Mouse (Mus musculus): Measurements from ENCODE around the gene Strip1.

Strip1 gene

DNA sequence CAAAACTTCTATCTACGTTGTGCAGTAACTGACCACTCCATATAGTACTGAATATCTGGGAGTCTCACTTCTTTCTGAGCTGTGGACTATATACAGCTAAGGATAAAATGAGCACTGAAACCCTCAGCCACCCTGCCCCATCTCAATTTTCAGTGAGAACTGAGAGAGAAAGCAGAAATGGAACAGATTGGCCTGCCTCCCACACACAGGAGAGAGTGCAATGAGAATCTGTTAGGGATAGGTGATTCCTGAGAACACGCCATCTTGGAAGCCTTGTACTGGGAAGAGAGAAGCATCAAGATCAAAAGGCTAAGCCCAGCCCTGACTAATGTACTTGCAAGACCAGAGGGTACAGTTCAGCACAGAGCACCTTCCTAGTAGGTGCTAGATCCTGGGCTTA is 2.9 kb downstream of the Strip1 start:
- DNase-seq (ENCODE audit: low spot score in 2 of 2), result no peak

DNA sequence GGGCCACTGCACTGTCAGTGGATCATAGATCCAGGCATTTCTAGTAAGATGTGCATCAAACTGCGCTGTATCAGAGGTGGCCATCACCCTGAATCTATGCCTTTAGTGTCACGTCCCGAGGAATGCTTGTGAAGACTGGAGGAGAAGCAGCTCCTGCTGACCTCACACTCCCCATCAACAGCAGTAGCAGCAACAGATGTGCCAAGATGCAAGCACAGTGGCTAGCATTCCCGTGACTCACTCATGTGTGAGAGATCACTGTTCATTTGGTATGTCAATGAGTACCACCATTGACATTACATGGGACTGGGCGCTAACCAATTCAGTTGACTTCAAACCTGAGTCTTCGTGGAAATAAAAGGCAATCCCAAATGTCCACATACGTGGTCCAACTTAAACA is 3.9 kb downstream of the Strip1 start:
- no peak for DNase-seq (ENCODE audit: low spot score in 2 of 2)

DNA sequence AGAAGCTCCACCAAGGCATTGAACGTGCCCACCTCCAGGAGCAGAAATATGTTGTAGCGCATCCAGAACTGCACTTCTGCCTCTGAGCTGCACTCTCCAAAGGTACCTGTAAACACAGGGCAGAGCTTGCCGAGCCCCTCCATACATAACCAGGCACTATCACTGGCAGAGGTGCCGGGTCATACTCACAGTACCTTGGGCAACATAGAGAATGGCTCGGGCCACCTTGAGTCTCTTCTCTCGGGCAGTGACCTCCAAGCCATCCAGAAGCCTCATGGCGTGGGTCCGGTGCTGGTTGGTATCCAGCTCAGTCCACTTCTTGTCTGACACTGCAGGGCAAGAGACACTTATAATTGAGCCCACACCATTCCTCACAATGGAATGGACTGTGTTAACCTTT is 4.7 kb downstream of the Strip1 start:
- no peak for DNase-seq (ENCODE audit: low spot score in 2 of 2)

DNA sequence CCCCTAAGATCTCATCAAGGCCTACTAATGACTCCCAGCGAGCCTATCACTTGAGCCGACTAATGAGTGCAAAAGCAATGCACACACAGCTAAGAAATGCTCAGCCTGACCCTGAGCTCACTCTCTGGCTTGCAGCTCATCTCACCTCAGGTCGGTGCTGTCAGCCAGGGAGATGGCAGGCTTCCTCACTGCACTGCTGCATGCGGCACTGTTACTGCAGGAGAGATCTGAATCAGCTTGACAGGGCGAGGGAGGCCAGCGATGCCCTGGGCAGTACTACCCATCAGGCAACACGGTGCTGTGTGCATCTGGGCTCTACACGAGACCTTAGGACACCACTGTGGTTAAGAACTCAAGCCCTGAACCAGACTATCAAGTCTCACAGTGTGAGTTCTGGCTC is 6.0 kb downstream of the Strip1 start:
- DNase-seq (ENCODE audit: low spot score in 2 of 2), result no peak

DNA sequence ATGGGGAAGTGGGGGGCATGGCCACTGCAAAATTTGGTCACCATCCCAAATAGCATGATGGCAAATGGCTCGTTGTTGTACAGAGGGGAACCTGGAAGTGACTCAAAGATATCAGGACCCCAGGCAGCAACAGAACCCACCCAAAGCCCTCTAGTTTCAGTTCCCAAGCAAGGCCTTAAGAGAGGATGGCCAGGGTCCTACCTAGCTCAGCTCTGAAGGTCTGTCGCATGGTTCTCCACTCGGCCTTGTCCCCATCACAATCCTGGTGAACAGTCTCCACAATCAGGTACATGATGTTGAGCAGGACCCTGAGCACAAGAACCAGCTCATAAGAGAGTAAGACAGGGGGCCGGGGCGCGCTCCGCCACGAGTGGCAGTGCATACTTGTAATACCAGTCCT is 7.1 kb downstream of the Strip1 start:
- no peak for DNase-seq (ENCODE audit: low spot score in 2 of 2)

DNA sequence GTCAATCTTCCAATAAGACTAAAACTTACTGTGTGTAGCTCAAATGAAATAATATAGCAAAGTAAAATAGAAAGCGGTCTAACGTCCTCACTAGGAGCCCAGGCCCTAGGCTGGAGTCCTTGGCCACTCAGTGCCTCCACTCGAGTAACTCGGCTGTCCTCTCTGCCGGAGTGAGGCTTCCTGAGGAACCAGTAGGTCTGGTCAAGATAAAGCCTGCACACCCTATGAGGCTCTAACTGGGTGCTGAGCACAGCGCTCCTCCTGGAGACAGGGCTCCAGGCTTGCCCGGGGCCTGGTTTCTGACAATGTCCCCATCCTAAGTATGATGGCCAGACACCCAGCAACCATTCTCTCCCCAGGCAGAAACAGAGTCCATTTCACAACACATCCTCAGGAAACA is 9.0 kb downstream of the Strip1 start:
- DNase-seq (ENCODE audit: low spot score in 2 of 2), result no peak

DNA sequence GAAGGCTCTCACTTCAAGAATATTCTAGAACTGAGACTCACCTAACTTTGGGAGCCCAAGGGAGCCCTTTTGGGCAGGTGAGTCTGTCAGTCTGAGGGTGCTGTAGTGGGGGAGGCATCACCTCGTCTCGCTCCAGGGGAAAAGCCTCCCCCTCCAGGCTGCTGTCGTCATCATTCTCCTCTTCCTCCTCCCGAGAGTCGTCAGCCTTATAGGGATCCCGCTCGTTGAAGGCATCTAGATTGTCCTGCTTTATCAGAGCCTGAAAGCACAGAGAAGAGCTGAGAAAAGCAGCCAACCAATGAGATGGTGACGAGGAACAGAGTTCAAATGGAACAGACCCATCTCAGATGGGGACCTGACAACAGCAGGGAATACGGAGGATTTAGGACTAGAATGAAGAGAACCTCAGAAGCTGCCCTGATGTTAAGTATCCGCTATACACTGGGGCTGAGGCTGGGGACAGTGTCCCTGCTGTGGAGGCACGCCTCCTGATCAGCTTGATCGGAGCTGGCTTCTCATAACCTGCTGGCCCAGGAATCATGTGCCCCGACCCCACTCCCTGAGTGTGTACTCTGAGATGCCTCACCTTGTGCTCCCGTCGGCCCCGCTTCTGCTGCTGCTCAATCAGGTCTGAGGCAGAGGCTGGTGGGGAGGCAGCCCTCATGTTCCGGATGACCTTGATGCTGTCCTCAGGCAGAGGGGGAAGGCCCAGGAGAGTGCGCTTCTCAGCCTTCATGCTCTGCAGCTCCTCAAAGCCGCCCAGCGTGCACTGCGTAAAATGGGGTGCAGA is 10.0 kb downstream of the Strip1 start:
- DNase-seq (ENCODE audit: low spot score in 2 of 2), result no peak

DNA sequence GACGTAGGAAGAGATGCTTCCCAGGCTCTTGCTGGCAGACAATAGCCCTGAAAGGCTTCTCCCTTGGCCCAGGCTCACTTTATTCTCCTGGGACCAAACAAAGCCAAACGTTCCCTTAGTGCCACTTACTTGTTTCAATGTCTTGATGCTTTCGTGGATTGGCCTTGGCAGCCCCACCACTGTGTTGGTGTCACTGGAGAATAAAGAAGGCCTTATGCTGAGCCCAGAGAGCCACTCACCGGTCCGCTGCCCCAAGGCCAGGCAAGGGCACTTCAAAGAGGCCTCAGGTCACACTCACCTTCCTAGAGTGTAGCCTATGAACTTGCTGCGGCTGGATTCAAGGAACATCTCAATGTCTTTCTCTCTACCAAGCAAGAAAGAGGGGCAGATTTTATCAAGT is 11.6 kb downstream of the Strip1 start:
- DNase-seq (ENCODE audit: low spot score in 2 of 2), result no peak

DNA sequence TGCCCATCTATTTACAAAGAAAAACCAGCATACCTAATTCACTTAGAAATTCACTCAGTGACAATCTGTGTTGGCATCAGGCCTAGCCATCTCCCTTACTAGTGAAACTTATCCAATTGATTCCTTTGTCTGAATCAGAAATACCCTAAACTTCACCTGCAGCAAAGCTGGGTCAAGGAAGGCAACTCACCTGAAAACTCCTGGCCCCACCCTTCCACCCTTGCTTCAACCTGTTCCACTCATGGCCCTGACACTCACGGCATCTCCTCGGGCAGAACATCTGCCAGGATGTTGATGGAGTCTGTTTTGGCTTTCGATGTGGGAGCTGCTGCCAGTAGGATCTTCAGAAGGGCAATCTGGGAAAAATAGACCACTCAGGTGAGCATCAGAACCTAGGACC is 13.7 kb downstream of the Strip1 start:
- DNase-seq (ENCODE audit: low spot score in 2 of 2), result no peak

DNA sequence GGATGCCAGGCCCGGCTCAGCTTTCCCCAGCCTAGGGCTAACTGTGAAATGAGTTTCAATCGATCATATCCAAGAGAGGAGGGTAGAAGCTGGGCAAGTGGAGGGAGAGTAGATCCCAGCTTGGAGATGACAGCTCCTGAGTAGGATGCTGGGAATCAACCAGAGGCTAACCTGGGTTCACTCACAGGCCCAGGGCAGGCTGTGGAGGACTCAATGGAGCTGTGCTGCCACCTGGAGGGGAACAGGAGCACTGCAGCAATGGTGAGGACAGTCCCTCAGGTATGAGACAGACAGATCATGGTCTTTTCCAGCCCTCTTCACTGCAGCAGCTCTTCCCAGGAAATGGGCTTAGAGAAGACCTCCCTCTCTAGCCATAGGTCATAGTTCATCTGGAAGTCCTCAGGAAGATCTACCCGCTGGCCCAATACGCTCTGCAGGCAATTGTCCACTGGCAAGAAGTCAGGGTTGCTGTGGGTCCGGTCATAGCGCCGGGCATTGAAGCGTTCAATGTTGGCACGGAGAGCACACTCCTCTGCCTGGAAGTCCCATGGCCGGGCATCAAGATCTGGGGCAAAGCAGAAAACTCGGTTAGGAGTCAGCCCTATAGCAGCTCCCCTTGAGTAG is 18.5 kb downstream of the Strip1 start:
- peak; percentile 32 to 55 for DNase-seq (ENCODE audit: low spot score in 2 of 2)

DNA sequence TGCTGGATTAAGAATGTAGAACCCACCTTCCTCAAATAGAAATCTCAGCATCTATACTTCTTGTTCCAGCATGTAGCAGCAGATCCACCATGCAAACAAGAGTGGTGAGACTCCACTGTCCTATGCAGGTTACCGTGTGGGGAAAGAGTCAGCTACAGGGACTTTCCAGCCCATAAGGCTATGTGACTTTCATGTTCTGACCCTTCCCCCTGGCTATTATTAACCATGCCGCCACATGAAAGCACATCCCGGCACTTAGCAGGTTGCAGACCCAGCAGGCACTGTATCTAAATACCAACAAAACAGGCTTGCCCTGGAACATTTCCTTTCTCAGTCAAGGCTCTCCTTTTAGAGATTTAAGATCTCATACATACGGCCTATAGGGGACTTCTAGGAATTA is 20.1 kb downstream of the Strip1 start:
- DNase-seq (ENCODE audit: low spot score in 2 of 2), result no peak

DNA sequence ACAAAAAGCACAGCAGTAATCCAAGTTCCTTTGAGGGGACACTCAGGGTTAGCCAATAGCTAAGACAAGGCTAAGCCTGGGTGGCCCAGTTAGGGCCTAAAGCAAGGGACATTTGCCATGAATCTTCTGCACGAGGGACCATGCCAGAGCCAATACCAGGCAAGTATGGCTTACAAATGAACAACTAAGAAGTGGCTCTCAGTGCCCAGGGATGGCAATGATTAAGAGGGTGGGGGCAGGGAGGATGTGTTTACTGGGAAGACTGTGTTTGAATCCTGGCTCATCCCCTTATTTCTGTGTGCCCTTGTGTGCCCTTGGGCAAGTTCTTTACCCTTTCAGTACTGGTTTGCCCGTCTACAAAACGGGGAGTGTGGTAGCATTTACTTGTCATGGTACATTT is 22.1 kb downstream of the Strip1 start:
- DNase-seq (ENCODE audit: low spot score in 2 of 2), result no peak

DNA sequence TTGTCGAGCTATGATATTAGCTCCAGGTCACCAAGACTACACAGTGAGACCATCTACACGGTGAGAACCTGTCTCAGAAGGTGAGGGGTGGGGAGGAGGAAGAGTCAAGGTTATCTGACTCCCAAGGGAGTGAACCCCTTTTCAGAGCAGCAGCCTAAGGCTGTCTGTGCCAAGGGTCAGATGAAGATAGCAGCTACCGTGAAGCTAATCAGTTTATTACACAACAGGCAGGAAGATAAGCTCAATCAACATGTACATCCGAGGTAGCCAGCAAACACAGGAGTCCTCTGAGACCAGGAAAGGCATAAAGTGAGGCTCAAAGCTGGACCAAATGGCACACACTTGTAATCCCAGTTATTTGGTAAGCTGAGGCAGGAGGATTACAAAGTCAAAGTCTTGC is 22.7 kb downstream of the Strip1 start:
- DNase-seq (ENCODE audit: low spot score in 2 of 2), result no peak

DNA sequence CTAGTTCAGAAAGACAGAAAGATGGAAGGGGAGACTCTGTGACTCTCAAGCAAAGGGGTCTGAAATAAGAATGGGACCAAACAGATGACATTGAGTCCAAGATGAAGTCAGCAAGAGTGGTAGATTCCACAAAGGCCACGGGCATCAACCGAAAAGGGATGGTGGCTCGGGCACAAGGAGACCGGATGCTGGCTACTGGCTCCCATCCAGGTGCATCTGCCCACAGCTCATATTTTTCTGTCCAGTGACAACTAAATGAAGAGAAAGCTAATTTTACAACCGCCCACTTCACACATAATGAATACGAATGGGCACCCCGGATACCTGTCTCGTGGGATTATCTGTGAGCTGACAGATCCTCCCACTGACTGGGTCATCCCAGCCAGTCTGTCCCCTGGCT is 24.3 kb downstream of the Strip1 start:
- no peak for DNase-seq (ENCODE audit: low spot score in 2 of 2)

DNA sequence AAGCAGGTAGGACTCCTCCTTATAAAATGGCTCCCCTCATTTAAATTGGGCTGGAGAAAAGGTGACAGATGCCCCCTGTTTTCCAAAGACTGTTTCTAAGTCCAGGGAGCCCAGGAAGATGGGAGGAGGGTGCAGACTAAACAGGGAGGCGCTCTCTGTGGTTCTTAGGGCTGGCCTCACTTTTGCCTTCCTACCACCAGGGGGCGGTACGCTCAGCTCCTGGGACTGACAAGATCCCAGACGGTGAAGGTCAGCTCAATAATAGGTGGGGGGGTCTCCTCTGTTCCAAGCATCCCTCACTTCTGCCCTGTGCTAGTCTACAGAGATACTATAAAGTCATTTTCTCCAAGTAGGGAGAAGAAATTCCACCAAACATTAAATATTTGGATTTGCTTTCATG is 26.2 kb downstream of the Strip1 start:
- peak; percentile 23 to 51 for DNase-seq (ENCODE audit: low spot score in 2 of 2)

DNA sequence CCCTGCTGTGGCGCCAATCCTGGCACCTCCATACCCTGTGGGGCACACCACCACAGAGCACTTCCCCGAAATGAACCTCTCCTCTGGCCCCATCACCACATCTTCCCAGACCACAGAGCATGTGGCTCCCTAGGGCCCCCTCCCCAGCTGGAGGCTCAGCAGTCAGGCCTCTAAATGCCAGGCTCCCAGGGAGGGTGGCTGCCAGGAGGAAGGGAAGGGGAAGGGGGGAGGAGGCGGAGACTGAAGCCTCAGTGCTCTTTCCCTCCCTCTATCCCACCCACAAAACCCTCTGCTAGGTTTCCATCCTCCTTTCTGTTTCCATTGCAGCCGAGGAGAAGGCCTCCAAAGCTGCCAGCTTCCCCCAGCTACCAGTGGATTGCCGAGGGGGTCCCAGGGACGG is 31.4 kb downstream of the Strip1 start:
- DNase-seq (ENCODE audit: low spot score in 2 of 2), result no peak

DNA sequence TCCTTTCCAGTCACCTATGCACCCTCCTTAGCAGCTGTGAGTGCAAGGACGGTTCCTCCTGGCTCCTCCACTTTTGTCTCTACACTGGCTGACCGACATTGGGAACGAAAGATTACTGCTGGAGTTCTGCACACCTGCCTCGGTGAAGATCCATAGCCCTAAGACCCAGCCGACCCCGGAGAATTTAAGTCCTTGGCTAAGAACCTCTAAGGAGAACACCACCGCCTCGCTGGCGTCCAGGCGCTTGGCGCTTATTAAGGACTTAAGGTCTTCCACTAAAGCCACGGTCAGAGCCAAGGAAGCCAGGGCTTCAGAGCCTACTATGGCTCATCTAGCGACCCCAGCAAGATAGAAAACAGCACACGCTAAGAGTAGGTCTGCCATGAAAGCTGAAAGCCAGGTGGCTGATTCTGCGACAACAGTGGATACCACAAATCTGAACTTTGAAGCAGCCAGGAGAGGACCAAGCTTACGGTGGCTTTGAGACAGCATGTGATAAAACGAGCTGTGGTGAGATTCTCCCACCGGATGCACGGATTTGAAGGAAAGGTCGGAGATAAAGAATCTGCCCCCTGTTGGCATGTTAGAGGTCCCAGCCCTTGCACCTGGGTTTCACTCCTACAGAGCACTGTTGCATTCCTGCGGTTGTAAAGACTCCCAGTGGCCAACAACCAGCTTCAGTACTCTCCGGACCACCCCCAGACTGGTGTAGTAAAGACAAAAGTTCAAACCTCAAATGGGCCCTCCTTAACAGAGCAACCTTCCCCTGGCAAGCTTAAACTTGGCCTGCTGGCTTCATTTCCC is 33.7 kb downstream of the Strip1 start:
- DNase-seq (ENCODE audit: low spot score in 2 of 2), result no peak

DNA sequence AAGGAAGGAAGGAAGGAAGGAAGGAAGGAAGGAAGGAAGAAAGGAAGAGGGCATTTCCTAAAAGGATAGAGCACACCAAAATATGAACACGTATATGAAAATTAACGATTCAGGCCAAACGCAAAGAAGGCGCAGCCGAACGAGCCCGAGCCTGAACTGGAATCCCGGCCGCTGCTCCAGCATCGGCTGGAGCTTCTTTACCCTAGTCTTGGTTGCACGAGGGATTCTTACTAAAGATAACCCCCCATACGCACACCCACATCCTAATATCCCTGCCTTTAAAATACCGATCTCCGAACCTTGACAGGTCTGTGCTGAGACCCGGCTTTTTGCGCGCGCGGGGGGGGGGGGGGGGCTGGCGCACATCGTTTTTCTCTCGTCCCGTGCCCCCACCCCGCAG is 34.4 kb downstream of the Strip1 start:
- no peak for DNase-seq (ENCODE audit: low spot score in 2 of 2)

DNA sequence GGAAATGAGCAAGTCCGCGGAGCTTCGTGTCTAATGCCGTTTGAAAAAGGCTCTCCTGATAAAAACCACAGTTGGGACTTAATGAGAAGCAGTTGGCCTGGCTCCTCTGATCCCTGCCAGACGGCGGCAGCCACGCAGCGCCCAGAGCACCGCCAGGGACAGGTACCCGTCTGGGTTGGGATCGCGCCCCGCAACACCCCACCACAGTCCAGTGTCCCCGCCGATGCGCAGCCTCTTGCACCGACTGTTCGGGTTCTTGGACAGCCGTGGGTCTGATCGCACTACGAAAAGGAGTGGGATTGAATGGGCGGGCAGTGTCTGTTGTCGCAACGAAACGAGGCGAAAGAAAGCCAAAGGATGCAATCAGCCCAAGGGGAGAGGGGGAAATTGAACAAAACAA is 34.9 kb downstream of the Strip1 start:
- no peak for DNase-seq (ENCODE audit: low spot score in 2 of 2)

DNA sequence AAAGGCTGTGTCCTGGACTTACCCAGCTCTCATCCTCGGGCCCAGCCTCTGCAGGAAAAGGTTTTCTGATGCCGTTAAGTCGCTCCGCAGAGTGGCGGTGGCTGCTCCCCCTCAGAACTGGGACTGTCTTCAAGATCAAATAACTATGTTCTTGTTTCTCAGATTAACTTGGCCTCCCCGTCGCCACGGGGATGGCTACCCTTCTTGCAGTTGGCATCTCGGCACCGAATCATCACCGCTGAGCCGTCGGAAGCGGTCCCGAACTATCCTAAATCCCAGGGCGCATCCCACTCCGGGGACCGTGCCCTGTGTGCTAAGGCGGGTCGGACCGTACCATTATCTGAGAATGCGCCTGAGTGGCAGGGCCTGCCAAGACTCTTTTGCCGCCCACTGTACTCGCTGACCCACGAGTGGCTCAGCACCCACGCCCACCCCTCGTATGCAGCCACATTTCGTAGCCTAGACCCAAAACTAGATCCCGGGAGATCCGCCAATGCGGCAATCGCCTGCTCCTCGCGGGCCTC is 35.5 kb downstream of the Strip1 start:
- no peak for DNase-seq (ENCODE audit: low spot score in 2 of 2)

DNA sequence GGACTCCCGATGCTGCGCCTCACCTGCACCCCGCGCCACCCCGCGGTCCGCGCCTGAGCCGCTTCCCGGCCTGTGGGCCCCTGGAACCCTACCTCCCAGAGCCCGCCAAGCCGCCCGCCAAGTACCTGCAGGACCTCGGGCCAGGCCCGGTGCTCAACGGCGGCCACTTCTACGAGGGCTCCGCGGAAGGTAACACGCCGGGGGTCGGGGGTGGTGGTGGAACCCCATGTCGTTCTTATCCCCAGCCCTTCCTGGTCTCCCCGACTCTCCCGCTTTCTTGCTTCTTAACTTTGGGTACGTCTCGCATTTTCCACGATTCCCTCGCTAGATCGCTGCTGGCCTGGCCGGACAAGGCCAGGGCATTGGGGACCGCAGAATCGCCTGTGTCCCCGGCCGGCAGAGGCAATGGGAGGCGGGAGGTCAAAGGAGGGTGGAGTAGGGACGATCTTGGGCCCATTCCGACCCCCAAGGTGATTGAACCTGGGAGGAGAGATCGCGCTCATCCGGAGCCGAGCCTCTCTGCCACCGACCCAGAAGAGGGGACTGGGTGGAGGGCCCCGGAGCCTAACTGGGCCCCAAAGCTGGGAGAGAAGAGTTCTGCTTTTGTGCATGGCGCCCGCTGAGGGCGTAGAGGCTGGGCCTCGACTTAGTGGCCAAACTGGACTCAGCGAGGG is 36.1 kb downstream of the Strip1 start:
- DNase-seq (ENCODE audit: low spot score in 2 of 2), result no peak

DNA sequence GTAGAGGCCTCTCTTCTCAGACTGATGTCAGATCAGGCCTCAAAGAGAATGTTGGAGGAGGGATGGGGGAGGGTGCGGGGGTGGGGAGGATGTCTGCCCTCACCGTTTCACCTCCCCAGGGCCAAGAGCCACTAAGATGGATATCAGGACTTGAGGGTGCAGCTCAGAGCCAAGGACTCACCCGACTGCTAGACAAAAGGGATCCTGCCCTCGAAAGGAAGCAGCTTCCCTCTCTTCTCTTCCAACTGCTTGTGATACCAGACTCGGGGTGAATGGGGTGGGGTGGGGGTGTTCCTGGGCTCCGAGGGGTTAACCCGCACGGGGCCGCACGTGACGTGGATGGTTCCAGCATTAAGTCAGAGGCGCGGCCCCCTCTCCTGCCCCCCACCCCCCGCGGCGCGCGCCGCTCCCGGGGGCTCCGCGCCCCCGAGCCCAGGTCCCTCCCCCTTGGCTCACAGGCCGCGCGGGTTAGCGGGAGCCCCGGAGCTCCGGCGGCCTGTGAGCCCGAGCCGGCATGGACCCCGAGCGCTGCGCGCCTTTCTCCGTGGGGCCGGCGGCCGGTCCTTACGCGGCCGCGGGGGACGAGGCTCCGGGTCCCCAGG is 36.7 kb downstream of the Strip1 start, which contains the start of gene Alx3:
Alx3 (plus strand) TSS at position 370 of the 602 bp plus-strand sequence.
- no peak for DNase-seq (ENCODE audit: low spot score in 2 of 2)
